Comparison of ENCODE assay signal across 14 mouse cellular contexts in the genomic region with DNA sequence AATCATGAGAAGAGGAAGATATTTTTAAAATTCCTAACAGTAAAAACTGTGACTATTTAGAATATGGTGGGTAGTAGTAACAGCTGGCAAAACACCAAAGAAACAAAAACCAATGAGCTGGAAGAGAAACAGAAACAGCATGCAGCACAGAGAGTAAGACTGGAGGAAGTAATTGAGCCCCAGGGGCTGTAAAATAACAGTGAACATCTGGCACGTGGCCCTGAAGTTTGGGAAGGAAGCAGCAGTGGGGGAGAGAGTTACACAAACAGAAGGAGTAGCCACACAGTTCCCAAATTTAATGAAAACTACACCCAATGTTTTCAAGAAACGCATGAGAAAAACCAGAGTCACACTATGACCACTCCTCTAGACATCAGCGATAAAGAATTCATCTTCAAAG. TPM values are rescaled to one million over a fixed set of nuclear protein-coding genes. Genes with fewer than 3 reads are reported as not detected.
DNase-seq lines count a peak whose midpoint lies in the region; ATAC-seq lines count a peak whose summit lies in the region.
"Had no signal": no experiment of that assay in that cellular context is flagged by ENCODE, and none has a peak within 500 bp of the region (broad histone marks: within the 10 kb centered on the region; RNA-seq: fewer than 3 reads in every experiment).

No protein-coding gene starts in this region.

- no peak overlapping the region for H3K9ac ChIP-seq in hindbrain, embryonic 14.5 days
- H3K9ac ChIP-seq in hindbrain, embryonic 13.5 days: no peak overlapping the region
- no peak overlapping the region for H3K9ac ChIP-seq in intestine, embryonic 15.5 days
- H3K9ac ChIP-seq: liver, postnatal 0 days had no signal

- no peaks in the 10 kb centered on the region; the same call in 1 of the 2 replicates for H3K4me1 ChIP-seq in hindbrain, embryonic 14.5 days (replicated peaks; ENCODE audit: control insufficient read depth, insufficient read depth, low read length)
- H3K4me1 ChIP-seq in hindbrain, embryonic 13.5 days (replicated peaks): peaks cover under 1% of the 10 kb centered on the region
- H3K4me1 ChIP-seq in intestine, embryonic 15.5 days (replicated peaks): no peaks in the 10 kb centered on the region

- no peak overlapping the region for H3K4me3 ChIP-seq in hindbrain, embryonic 14.5 days (replicated peaks; ENCODE audit: low read length)
- no peak overlapping the region for H3K4me3 ChIP-seq in hindbrain, embryonic 13.5 days
- H3K4me3 ChIP-seq in intestine, embryonic 15.5 days (replicated peaks): no peak overlapping the region
- H3K4me3 ChIP-seq: heart, adult 2 months had no signal

- H3K36me3 ChIP-seq in hindbrain, embryonic 14.5 days (replicated peaks; ENCODE audit: control insufficient read depth, insufficient read depth): no peaks in the 10 kb centered on the region
- H3K36me3 ChIP-seq in hindbrain, embryonic 13.5 days: no peaks in the 10 kb centered on the region
- H3K36me3 ChIP-seq in intestine, embryonic 15.5 days: no peaks in the 10 kb centered on the region

- H3K9me3 ChIP-seq in hindbrain, embryonic 14.5 days (ENCODE audit: control insufficient read depth, low read length): no peaks in the 10 kb centered on the region
- no peaks in the 10 kb centered on the region for H3K9me3 ChIP-seq in hindbrain, embryonic 13.5 days
- no peaks in the 10 kb centered on the region for H3K9me3 ChIP-seq in intestine, embryonic 15.5 days

- no peak overlapping the region for H3K27ac ChIP-seq in hindbrain, embryonic 14.5 days
- H3K27ac ChIP-seq in hindbrain, embryonic 13.5 days: no peak overlapping the region
- H3K27ac ChIP-seq in intestine, embryonic 15.5 days: no peak overlapping the region
- H3K27ac ChIP-seq: heart, adult 2 months had no signal

- WGBS in hindbrain, embryonic 14.5 days: 62% methylated on average over 3 of the region's 3 CpGs
- 57% methylated on average over 3 of the region's 3 CpGs for WGBS in hindbrain, embryonic 13.5 days
- 43% methylated on average over 3 of the region's 3 CpGs for WGBS in intestine, embryonic 15.5 days

- DNase-seq in hindbrain, embryonic 14.5 days (ENCODE audit: low spot score): peak; percentile 24
- DNase-seq in 3T3-L1 (ENCODE audit: low read depth, low spot score): peak; percentile 56
- DNase-seq in MN1 (ENCODE audit: low spot score): peak; percentile 19
- peak; percentile 11 to 25 for DNase-seq in heart, postnatal 10 days
- DNase-seq in thymus, adult 18-20 months: no peak
- DNase-seq: adrenal gland, postnatal 10 days; cerebellum, postnatal 25 days; liver, postnatal 0 days; right cerebral cortex, postnatal 4 days; thymus, postnatal 4 days had no signal

- intact Hi-C loops in heart, postnatal 10 days (cut with DNase I): no loop called here

- ATAC-seq in hindbrain, embryonic 14.5 days (ENCODE audit: low FRiP score): no peak
- ATAC-seq in hindbrain, embryonic 13.5 days (ENCODE audit: low FRiP score): no peak
- no peak for ATAC-seq in intestine, embryonic 15.5 days
- ATAC-seq: inflammation-experienced regulatory T-cells, adult 6 months; liver, postnatal 0 days had no signal

- H3K4me2 ChIP-seq in hindbrain, embryonic 14.5 days (replicated peaks): no peak overlapping the region
- H3K4me2 ChIP-seq in hindbrain, embryonic 13.5 days: no peak overlapping the region
- H3K4me2 ChIP-seq in intestine, embryonic 15.5 days (replicated peaks): no peak overlapping the region

- no peaks in the 10 kb centered on the region for H3K27me3 ChIP-seq in hindbrain, embryonic 14.5 days (ENCODE audit: control insufficient read depth, insufficient read depth, low read length)
- H3K27me3 ChIP-seq in hindbrain, embryonic 13.5 days: no peaks in the 10 kb centered on the region
- no peaks in the 10 kb centered on the region for H3K27me3 ChIP-seq in intestine, embryonic 15.5 days (replicated peaks)

RNA-seq across cellular contexts. Expression of gene Sned1, which starts 31.6 kb away (rescaled TPM):
- polyA plus RNA-seq in hindbrain, embryonic 14.5 days (2014; fragmentation: Nextera tagmentation; extraction: Ambion mirVana): 9.4 and 10.9 TPM in 2 replicates
- polyA plus RNA-seq in hindbrain, embryonic 13.5 days (2015; fragmentation: Nextera tagmentation; extraction: Ambion mirVana): 8.8 and 9.3 TPM in 2 replicates
- total RNA-seq in heart, postnatal 10 days (2021): 10 to 100 TPM; 11.4 to 17.6 TPM
- polyA plus RNA-seq in intestine, embryonic 15.5 days (2015; fragmentation: Nextera tagmentation; extraction: Ambion mirVana): 2.8 and 4.4 TPM in 2 replicates

RNA-seq across cellular contexts. Expression of gene Mterf4, which starts 38.5 kb away (rescaled TPM):
- polyA plus RNA-seq in hindbrain, embryonic 14.5 days (2014; fragmentation: Nextera tagmentation; extraction: Ambion mirVana): 26.9 and 29.8 TPM in 2 replicates
- 35.8 and 36.2 TPM in 2 replicates for polyA plus RNA-seq in hindbrain, embryonic 13.5 days (2015; fragmentation: Nextera tagmentation; extraction: Ambion mirVana)
- total RNA-seq in heart, postnatal 10 days (2021): 10 to 100 TPM; 14.1 to 14.9 TPM
- polyA plus RNA-seq in intestine, embryonic 15.5 days (2015; fragmentation: Nextera tagmentation; extraction: Ambion mirVana): 25.7 and 27.0 TPM in 2 replicates

Comparison
In these comparisons a context has a peak if more than half of its experiments do, and no peak if none do; other contexts are left out.
1. DNase-seq: peak in hindbrain, embryonic 14.5 days (single experiment), 3T3-L1 (single experiment), MN1 (single experiment) and heart, postnatal 10 days (2 of 2); none in thymus, adult 18-20 months (0 of 2).